Mouse (Mus musculus): ENCODE results near the gene Ppm1f.
A peak's percentile ranks its signal among the peaks of the same experiment; 100 is the strongest.
"Not testable (repeated sequence)": the region's sequence is repeated elsewhere in the genome, so short reads cannot be mapped to it uniquely, and the experiment has no call there.

The Ppm1f gene

DNA sequence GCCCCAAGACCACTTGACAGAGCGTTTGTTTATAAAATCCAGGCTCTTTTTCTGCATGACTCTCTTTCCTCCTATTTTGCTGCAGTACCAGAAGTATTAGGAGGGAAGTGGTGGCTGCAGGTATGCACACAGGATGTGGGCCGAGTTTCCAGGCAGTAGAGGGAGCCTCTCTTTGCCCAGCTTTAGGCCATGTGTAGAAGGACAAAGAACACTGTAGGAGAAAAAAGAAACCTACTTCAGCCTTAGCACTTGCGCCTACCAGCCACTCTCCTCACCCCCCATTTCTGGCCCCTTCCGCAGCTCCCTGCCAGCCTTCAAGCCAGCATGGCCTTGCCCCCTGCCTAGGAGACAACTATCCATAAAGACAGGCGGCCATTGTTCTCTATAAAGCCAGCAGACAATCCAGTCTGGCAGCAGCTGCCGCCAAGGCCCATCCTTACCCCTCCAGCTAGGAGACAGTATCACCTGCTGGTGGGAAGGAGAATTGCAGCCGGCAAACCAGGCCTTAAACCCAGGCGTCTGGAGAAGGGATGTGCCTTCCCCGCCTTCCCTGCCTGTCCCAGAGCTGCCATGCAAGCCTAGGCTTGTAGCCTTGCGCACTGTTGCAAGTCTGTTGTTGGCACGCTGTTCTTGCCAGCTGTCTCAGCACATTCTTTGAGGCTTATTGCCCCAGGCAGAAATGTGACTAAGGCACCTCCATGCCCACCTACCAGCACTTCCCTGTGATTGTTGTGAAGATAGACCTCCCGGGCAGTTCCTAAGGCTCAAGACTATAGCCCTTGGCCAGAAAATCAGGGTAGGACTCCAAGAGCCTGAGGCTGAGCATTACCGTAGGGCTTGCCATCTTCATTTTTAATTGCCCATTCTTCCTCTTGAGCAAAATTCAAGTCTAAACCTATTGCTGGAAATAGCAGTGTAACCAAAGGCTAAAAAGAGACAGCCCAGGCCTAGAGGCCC is 15.7 kb downstream of the Ppm1f start:
- peak; percentile 62 for DNase-seq (ENCODE audit: low spot score)

DNA sequence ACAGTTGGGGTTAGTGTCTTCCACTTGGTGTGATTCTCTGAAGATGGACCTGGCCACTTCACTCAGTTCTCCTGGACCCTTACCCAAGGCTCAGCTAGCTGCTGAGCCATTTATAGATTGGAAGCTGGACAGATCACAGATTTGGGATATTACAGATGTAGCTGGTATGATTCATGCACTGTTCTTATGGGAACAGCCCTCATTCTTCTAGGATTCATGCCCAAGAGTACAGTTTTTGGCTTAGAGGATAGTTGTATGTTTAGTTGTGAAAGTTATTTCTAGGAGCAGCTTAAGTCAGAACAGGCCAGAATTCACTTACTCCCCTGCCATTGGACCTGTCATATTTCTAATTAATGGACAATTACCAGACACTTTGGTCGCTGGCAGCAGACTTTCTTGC is 17.2 kb downstream of the Ppm1f start:
- no peak for DNase-seq (ENCODE audit: low spot score)

DNA sequence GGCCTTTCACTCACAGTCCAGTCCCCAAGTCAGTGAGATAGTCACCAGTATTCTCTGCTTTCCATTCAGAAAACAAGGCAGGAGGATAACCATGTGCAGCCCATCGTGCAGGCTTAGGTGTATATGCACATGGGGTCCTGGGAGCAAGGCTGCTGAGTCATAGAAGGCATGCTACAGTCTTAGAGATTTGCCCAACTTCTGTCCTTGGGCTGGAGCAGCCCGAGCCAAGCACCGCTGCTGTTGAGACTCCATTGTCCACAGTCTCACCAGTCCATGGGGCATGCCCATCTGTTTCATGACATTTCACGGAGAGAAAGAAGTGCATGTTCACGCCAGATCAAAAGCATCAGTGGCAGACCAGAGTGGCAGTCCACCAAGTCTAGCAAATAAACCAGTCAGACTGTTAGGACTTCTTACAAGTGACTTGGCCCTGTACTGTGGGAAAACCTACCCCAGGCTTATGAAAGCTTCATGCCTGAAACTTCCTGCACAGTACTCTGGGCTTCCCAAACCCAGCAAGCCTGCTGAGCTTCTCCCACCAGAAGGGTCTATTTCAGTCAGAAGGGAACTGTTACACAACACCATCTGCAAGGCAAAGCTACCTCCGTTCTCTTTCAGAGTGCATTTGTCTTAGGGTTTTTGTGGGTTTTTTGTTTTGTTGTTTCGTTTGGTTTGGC is 22.3 kb downstream of the Ppm1f start:
- DNase-seq (ENCODE audit: low spot score), result no peak

DNA sequence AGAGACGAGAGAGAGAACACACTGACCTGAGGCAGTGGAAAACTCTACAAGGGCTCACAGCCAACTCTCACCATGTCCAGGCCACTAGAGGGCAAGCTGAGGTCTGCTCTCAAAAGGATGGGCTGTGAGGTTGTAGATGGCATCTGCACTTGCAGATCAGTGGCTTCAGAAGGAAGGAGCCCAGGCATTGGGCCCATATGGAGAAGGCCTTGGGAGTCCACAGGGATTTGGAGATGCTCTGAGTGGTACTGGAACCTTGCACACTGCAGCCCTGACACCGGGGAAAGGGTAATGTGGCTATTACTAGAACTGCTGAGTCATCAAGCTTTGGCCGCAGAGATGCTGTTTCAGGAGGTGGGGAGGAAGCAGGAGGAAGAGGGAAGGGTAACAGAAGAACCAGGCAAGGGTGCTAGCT is 24.8 kb downstream of the Ppm1f start:
- DNase-seq (ENCODE audit: low spot score), result no peak

DNA sequence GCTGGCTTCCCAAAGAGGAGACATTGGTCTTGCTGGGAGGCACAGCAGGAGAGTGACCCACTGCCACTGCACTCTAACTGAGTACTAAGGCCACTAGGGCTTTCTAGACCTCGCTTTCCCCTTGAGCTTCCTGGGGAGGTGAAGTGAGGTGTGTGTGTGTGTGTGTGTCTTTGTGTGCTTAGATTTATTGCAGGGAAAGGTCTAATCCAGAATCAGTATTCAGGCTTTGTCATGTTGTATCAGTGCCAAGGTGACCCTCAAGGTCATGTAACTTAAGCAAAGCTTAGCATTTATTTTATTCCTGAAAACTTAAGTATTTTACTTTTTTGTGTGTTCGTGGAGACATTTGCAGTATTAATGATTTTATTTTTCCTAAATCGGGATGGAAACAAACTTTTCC is 28.2 kb downstream of the Ppm1f start:
- no peak for DNase-seq (ENCODE audit: low spot score)

DNA sequence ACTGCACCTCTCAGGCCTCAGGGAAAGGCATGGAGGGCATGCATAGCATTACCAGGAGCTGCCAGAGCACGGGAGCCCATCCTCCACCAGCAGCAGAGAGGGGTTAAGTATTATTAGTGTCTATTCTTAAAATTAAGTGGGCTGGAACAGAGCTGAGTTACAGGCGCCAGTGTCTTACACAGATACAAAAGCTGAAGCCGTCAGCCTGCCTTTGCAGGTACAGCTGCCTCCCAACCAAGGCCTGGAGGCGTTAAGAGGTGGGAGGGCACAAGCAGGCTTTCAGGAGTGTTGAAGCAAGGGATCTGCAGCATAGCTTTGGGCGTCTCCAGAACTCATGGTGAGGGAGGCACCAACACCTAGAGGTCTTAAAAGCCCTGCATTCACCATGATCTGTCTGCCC is 30.3 kb downstream of the Ppm1f start:
- no peak for DNase-seq (ENCODE audit: low spot score)

DNA sequence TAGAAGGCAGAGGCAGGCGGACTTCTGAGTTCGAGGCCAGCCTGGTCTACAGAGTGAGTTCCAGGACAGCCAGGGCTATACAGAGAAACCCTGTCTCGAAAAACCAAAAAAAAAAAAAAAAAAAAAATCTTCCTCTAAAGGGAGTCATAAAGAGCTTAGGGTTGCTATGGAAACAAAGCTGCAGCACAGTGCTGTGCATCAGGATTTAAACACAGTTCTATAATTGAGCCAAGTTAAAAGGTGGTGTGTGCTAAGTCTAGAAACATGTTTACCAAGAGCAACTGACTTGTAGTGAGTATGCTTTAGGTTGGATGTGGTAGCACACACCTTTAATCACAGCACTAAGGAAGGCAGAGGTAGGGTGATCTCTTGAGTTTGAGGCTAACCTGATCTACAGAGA is 32.6 kb downstream of the Ppm1f start:
- not testable (repeated sequence) for DNase-seq (ENCODE audit: low spot score)

DNA sequence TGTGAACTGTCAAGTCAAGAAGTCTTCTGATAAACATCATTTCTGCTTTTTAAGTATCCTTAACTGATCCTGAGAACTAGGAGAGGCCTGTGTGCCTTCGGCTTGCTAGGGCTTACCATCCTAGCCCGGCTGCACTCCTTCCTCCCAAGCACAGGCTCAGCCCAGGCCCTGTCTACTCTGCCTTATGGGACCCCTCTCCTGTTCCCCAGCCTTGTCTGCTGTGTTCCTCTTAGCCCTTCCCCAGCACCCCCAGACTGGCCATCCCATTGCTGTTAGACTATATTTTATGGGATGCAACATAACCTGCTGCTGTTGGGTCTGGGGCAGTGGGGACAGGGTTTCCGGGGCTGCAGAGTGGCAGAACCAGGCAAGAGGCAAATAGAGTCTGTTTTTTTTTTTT is 34.1 kb downstream of the Ppm1f start:
- DNase-seq (ENCODE audit: low spot score), result no peak

DNA sequence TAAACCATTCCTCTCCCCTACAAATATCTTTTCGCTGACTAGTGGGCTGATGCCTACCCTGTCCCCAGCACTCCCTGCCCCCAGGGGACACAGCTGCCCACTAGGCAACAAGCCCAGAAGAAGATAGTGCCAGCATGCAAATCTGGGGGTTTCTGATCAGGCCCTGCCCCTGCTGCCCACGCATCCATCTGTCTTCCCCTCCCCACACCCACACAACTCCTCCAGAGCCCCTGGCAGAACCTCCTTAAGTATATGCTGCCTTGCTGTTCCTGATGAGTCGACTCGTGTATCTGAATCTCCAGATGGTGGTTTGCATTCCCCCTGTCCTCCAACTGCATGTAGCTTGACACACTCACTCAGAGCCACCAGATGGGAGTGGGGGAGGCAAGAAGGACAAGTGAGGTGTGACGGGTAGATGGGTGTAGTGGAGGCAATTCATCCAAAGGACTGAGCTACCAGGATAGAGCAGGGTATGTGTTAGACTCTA is 34.6 kb downstream of the Ppm1f start:
- no peak for DNase-seq (ENCODE audit: low spot score)

DNA sequence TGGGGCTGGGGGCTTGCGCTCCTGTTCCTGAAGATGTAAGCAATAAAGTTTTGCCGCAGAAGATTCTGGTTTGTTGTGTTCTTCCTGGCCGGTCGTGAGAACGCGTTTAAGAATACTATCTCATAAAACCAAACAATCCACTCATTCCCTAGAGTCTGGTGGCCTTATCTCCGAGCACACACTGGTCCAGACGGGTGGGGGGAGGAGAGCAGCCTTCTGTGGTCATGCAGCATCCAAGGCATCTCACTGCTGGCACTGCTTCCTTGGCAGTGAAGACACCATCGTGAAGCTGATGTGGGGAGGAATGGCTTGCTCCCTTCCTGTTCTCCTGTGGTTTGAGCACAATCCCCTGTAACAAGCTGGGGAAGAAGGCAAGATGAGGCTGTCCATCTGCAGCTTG is 43.3 kb downstream of the Ppm1f start:
- DNase-seq (ENCODE audit: low spot score), result no peak

DNA sequence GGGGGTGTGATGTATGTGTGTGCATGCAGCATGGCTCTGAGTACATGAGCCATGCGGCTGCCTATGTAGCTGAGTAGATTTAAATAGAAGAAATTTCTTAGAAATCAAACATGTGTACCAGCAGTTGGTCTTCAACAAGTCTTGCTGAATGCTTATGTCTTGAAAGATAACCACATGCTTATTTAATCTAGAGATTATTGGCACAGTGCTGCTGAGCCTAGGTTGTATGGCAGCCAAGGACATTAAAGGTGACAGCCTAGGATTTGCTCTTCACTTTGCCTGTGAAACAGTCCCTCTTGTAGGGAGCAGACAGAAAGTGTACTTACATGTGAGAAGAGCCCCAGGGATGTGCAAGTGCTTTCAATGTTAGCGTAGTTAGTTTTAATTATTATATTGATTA is 44.8 kb downstream of the Ppm1f start:
- DNase-seq (ENCODE audit: low spot score), result no peak

DNA sequence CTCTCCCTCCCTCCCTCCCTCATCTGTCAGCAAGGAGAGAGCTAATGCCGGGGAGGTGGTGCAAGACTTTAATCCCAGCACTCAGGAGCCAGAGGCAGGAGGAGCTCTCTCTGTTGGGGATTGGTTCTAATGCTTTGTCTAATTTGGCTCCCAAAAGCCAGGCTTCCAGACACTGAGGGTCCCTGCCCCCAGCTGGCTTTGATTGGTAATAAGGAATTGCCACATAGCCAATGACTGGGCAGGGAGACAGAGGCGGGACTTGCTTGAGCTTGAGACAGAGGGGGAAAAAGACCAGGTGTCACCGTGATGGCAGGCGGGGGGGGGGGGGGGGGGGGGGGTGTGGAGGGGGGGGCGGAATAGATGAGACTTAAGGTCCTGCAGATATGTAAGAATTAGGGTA is 62.3 kb downstream of the Ppm1f start:
- DNase-seq (ENCODE audit: low spot score), result no peak

DNA sequence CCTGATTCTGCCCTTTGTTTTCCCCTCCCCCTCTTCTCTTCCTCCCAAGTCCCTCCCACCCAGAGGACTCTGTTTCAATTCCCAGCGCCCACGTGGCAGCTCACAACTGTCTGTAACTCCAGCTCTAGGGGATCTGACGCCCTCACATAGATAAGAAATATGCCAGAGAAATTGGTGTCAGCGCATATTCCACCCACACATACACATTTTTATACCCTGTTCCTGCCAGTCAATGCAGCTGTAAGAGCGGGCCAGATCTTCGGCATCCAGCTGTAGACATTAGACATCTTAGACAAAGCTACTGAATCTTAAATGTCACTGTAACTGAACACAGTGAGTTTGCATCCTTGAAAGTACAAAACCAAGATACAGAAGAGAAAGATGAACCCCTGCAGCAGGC is 63.6 kb downstream of the Ppm1f start:
- DNase-seq (ENCODE audit: low spot score), result no peak

DNA sequence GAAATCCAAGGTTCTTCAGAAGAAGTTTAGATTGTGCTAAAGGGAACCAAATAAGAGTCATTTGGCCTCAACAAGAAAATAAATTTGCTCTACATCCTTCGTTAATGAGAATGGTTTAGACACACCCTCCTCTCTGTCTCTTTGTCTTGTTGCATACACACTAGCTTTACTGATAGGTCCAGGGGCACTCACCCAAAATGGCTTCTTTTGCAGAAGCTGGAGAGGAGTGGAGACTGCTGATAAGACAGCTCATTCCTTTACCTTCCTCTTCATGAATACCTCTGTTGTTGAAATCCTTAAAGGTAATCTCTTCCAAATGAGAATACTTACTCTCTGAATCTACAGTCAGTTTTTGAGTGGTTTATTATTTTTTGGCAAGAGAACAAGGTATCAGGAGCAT is 68.9 kb downstream of the Ppm1f start:
- no peak for DNase-seq (ENCODE audit: low spot score)

DNA sequence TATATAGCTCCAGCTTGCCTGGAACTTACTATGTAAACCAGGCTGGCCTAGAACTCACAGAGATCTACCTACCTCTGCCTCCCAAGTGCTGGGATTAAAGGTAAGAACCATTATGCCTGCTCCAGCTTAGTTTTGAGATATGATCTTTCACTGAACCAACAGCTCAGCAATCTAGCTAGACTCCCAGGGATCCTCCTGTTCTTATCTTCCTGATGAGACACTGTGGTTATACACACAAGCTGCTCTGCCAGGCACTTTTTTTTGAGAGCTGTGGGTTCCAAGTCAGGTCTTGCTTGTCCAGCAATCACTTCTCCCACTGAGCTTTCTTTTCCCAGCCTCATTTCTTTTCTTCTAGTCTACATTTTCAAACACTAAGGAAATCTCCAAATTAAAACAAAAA is 70.0 kb downstream of the Ppm1f start:
- DNase-seq (ENCODE audit: low spot score), result no peak

All from urinary bladder, postnatal 10 days (tissue).